Mouse (Mus musculus) monocyte, adult 5-6 weeks (primary cell): ENCODE results near the gene Irf2bp2. TPM values are rescaled to one million over a fixed set of nuclear protein-coding genes. Genes with fewer than 3 reads are reported as not detected.
"Not testable (repeated sequence)": the region's sequence is repeated elsewhere in the genome, so short reads cannot be mapped to it uniquely, and the experiment has no call there.

Experiments
- ATAC-seq: fragments of 153-309, 156-312 bp; replicated peaks from 2 replicates; pipeline ENCODE4 v1.8.0; 2017; ENCODE audit warnings: mild to moderate bottlenecking; ENCODE audit not compliant: low TSS enrichment, insufficient number of reproducible peaks, severe bottlenecking, poor library complexity, low FRiP score
- total RNA-seq: library from RNA; stranded (forward); fragments of 200-1000, 200-491, 200-594 nt; gene quantifications from 3 replicates; pipeline ENCODE4 v1.2.3, GENCODE M21; 2017

The Irf2bp2 gene
- total RNA-seq, 1 experiment from 2014 or later = 48.5 TPM

DNA sequence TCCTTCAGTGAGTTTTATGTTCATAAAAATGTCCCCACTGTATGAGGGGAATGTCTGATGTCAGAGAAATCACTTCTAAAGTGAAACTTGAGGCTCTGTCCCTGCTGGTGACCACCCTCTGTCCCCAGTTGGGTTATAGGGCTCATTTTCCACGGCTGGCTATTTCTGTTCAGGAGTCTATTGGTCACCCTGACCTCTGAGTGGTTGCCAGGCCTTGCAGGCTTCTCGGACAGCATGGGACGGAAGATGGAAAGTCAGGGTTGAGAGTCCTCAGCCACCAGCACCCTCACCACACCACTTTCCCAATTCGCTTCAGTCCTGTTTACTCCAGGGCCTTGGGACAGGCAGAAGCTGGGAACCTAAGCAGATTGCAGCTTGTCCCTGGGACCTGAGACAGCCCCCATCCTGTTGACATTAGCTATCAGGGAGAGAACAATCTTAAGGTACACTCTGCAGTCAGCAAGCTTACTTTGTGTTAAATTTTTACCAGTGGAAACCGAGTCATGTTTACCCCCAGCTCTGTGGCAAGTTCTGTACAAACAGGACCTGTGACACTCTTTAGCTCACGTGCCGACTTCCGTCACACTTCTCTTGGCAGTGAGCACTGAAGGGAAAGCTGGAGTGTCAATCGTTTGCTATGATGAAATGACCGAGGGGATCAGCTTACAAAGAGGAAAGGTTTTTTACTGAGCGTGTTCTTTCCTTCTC lies 15.9 kb upstream of the Irf2bp2 start:
- ATAC-seq = no peak

DNA sequence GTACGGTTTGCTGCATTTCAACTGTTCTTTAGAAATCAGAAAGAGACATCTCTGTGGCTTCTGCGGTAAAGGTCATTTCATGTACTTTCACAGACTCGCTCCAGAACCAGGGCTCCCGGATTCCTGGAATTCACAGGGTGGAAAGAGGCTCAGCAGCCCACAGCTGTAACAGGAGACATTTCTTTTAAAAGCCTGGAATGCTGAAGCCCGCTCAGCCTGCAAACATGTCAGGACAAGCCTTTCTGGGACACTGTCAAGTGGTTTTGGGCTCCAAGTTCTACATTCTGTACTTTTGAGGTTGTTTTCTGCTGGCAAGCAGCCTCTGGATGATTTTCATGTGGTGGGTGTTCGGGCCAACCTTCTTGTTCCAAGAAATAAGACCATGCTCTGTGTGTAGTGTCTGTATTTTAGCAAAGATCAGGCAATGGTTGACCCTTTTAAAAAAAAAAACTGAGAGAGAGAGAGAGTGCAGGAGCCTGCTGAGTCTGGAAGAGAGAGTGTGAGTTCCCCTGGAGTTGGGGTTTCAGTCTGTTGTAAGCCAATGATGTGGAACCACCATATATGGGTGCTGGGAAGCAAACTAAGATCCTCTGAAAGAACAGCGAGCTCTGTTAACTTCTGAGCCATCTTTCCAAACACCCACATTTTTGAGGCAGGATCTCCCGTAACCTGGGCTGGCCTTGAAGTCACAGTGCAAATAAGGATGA lies 9.6 kb upstream of the Irf2bp2 start:
- no peak for ATAC-seq

DNA sequence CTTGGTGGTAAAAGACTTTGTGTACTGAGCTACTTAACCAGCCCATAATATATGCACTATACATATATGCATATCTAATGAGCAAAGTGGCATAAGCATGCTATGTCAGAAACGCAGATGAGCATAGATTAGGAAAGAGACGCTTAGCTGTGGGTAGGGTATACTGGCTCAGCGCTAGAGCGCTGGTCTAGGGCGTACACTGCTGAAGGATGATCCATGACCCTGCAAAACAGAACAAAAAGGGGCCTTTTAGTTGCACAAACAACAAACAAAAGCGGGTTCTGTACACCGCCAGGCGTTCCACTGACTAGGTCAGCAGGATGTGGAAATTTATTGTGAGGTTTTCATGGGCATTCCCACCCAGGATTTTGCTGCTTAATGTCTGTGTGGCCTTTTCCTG lies 8.9 kb upstream of the Irf2bp2 start:
- ATAC-seq = no peak

DNA sequence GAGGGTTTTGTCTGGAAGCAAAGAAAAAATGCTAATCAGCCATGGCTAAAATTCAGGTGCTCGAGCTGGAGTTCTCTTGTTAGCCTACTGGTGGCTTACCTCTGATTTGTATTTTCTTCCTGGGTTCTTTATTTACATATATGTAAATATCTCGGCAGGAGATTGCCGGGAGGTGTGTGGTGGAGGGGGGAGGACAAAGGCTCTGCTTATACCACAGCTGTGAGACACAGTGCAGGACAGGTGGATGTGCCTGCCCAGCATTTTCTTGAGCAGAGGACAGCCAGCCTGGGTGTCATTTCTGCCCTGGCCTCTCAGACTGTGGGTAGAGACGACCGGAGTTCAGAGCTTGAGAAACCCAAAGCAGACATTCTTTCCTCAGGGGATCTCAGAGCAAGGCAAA lies 7.5 kb upstream of the Irf2bp2 start:
- ATAC-seq = no peak

DNA sequence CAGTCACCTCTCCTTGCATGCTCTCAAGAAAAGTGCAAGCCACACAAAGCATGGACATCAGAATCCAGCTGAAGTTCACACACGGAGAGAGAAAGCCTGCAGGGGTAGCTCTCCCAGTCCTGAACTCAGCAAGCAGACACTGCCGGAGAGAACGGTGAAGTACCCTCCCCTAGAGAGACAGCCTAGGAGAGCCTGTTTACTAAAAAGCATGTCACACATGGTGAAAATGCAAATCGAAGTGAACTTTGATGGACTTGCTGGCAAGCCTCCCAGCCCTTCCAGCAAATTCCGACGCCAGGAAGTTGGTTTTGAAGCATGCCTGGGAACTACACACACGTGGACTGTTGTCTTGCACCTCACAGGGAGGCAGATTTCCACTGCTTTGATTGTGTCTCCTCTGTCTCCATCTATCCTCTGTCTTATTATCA lies 7.0 kb upstream of the Irf2bp2 start:
- no peak for ATAC-seq

DNA sequence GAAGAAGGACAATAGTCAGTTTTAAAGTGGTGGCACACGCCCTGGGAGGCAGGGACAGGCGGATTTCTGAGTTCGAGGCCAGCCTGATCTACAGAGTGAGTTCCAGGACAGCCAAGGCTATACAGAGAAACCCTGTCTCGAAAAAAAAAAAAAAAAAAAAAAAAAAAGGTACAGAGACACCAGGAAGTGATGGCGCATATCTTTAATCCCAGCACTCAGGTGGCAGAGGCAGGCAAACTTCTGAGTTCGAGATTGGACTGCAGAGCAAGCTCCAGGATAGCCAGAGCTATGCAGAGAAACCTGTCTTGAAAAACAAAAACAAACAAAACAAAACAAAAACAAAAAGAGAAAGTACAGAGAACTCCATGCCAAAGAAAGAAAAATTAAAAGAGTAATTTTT lies 6.6 kb upstream of the Irf2bp2 start:
- ATAC-seq = not testable (repeated sequence)

DNA sequence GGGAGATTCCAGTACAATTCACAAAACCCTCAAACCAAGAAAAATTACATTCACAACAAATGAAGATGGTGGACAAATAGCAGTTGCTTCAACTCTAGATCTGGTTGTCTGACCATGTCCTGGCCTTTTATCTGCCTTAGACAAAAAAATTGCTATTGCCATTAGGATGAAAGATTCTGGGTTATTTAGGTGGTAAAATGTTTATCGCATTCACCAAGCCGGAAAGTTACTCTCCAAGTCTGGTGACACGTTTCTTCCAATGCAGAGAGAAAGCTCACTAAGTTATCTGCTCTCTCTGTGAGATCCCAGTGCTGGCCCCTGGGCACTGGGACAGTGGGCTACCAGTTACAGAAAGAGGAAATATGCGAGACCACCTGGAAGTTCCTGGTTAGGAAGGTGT lies 5.5 kb upstream of the Irf2bp2 start:
- no peak for ATAC-seq

DNA sequence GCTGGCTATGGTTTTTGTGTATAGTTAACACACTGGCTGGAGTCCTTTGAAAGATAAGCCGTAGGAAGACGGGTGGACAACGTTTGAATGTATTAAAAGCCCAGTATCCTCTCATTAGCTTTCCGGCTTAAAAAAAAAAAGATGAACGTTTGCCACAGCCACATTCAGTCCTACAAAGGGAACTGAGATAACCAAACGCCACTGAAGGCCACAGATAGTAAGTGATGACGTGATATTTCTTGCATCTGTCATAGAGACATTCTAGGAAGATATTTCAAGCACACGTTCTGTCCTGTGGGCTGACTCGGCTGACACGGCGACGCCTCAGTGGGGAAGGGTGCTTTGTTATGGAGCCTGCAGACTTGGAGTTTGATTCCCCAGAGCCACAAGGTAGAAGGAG lies 4.4 kb upstream of the Irf2bp2 start:
- no peak for ATAC-seq

DNA sequence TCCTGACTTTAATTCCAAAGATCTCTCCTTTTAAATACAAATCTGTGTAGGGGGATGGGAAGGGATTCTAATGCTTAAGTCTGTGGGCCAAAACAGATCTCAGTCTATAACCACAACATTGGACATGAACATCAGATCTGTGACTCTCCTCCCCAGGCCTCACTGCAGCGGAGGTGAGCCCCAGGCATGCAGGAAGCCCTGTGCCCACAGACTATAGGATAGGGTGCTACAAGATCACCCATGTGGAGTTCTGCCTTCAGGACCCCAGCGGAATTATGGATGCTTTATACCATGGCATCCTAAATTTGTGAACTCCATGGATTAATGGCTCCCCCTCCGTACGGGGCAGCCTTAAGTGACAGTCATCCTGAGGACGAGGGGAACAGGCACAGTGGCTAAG lies 2.9 kb upstream of the Irf2bp2 start:
- ATAC-seq = no peak

DNA sequence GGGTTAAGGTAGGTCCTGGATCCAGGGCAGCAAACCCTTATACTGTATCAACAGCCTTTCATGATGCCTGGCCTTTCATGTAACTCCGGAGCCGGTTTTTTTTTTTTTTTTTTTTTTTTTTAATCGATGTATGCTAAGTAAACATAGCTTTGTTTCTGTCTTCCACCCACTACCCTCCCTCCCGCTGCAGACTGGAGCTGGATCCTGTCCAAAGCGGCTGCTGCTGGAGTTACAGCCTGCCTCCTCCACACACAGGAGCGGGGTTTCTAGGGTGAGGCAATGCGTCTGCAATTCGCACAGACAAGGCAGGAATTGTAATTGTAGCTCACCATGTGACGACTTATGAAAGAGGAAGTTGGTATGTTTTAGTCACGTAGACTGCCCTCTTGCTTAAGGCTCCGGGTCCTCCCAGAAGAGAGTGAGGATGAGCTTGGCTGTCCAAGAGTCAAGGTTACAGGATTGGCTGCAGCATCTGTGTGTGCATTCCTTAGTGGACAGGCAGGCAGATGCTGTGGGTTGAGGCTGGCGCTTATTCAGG lies 2.4 kb upstream of the Irf2bp2 start:
- peak; percentile 68 for ATAC-seq

DNA sequence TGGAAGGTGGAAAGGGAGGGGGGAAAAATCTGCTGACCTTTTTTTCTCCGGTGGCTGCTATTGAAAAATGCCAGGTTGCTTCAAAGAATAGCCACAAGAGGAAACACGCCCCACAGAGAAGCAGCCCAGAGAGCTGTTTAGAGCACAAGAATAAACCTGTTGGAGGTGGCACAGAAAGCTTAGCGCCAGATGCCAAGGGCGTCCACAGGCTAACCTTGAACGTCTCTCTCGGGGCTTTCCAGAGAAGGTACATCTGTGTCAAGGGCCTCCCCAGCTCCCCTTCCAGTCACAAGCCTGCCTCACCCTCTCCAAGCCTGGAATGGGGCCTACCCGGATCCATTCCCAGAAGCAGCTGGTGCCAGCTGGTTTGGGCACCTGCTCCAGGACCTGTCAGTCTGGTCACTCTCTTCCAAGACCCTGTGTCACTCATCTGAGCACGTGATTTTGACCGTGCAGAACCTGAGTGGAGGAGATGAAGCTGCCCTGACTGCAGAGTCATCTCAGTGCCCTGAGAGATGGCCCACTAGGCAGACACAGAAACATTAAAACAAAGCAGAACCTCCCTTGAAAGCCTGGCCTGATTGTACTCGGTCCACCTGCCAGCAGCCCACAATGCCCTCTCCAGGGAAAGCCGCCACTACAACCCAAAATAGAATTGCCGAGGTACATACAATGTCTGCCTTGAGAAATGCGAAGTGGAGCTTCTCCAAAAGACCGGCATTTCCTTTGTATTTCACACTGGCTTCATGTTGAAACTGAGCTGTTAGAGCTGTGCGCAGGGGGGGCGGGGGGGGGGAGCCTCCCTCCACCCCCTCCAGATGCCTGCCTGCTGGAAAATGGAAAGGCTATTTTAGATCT lies 1.6 kb upstream of the Irf2bp2 start:
- no peak for ATAC-seq

DNA sequence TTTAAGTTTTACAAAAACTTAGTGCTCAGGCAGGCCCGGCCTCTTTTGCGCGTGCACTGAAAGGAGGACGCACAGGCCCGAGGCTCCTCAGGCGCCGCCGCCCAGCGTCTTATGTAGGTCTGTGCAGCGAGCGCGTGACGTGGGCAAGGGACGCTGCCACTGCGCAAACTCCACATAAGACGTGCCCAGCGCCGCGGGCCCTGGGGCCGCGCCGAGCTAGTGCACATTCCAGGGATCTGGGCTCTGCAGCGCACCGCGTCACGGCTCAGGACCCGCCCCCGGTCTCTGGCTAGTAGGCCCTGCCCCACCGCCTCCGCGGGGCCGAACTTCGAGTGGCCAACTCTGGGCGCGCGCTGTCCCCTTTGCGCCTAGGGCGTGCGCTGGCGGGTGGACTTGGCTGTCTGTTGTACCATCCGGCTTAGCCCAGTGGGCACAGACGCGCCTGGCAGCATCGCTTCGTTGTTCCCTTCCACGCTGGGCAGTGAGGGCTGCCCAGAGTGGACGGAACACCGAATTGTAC lies 755 bp upstream of the Irf2bp2 start:
- ATAC-seq = peak; percentile 62

DNA sequence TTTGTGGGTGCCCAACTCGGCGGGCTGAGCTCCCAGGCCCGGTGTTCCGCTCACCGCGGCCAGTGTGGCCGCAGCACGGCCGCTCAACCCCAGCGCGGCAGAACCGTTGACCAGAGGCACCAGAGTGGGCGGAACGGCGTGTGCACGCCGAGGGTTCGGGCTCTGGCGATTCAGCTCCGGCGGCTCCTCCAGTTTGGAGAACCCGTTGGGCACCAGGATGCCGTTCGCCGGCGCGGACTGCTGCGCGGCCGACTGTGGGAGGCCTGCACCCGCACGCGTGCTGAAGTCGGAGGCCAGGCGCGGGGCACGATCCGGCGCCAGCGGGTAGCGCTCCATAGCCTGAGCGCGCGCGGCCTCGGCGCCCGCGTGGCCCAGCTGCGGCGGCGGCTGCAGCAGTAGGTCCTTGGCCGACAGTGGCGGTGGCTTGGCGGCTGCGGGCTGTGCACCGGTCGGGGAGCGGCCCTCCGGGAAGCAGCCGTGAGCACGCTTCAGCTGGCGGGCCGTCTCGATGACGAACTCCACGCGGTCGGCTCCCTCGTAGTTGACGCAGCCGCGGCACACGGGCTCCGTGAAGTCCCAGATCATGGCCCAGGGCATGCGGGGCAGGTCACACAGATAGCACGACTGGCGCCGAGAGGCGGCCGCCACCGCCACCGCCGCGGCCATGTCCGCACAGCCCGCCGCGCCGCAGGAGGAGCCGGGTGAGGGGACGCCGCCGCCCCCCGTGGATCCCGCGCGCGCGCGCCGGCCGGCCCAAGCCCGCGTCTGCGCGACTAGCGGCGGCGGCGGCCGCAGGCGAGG lies 815 bp downstream of the Irf2bp2 start:
- ATAC-seq = no peak

DNA sequence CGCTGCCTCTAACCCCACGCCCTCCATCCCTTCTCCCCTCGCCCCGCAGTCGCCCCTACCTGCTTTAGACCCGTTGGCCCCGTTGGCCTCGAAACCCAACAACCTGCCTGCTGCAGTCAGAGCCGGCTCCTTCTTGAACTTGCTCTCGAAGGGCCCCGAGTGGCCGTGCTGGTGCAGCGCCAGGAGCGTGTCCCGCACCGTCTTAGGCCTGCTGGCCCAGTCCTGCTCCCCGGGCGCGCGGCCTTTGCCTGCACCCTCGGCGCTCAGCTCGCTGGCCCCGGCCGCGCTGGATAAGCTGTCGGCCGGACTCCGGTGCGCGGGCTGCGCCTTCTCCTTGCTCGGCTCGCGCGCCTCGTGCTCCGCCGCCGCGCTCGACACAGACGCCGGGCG lies 1.4 kb downstream of the Irf2bp2 start:
- ATAC-seq = no peak

DNA sequence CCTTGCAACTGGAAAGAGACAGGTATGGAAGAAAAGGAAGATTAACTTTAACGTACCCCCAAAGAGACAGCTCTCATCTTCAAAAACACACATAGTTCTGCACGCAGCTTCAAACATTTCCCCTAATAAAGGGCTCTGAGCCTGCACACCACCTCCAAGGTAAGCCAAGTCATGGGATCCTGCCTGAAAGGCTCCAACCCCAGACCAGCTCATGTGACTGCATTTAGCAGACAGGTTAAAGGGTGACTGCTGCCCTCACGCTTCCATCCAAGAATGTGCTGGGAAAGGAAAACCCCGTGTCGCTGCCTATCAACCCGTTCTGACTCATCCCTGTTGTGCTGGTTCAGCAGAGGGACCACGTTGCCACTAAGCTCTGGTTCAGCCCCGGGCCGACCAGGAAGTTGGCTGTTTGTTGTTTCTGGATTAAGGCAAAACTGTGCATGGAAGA lies 1.9 kb downstream of the Irf2bp2 start:
- ATAC-seq = no peak

DNA sequence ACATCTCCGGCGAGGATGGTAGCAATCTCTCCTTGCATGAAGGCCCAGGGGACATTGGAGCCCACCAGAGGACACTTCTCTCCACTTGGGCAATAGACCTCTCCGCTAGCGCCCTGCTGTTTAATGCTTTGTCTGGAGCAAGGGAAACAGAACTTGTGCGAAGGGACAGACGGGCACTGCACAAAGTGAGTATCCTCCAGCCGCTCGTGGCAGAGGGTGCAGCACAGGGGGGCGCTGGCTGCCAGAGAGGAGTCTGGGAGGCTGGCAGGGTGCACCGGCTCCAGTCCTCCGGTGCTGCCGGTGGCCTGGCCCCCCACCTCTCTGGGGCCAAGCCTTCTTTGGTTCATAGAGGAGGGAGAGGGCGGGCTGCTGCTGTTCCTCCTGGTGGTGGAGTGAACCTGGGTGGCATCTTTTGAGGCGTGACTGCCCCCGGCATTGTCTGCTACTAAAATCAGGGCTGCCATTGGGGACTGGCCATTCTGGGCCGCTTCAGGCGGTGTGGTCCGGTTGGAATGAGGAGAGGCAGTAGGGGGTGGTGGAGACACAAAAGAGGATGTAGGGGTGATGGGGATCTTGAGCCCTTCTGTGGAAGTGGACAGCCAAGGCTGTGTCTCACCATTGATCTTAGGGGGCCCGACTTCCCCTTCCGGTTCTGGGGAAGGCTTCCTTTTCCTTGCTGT lies 2.5 kb downstream of the Irf2bp2 start:
- ATAC-seq = no peak

DNA sequence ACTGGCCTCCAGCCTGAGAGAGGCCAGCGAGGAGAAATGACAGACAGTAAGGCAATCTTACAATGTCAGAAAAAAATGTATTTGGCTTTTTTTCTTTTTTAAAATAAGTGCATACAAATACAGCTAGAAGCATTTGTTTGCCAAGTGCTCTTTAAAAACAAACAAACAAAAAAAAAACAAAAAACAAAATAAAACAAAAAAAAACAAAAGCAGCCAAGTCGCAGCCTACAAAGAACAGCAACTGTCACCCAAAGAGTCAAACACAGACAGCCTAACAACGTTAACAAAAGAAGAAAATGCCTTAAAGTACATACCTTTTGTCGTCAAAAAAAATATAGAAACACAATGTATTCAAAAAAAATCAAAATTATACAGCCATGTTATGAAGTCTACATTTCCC lies 3.2 kb downstream of the Irf2bp2 start:
- ATAC-seq = no peak

DNA sequence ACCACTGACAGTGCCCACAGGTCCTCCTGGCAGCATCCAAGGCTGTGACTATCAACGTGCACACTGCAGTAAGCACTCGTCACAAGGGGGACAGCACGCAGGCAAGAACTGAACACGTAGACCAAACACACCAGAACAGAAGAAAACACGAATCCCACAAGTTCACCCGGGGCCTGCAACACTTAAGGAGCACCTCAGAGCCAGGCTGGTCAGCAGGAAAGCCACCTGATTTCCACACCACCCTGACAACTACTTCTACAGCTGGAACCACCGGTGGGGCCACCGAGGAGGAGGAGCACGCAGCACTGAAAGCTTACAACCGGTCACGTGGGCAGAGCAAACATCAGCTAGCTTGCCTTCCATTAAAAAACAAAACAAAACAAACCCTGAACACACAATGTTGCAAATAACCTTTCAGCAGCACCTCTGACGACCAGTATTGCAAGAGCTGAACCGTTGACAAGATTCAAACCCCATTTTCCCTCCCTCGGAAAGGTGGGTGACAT lies 3.7 kb downstream of the Irf2bp2 start:
- no peak for ATAC-seq
